Mouse (Mus musculus) midbrain, embryonic 15.5 days (tissue): ENCODE data around the gene Cilp2. TPM values are rescaled to one million over a fixed set of nuclear protein-coding genes. Genes with fewer than 3 reads are reported as not detected.

Experiments
- ATAC-seq: fragments of 200-750 bp; cut with Nextera tagmentation; replicated peaks from 2 replicates; pipeline ENCODE4 v1.8.0; 2017; ENCODE audit warnings: moderate TSS enrichment
- H3K27ac ChIP-seq: fragments of 300-500 bp; sonication (generic); 2 replicates; pipeline ENCODE4 v1.5.1; 2015; ENCODE audit warnings: mild to moderate bottlenecking, inconsistent platforms
- H3K27me3 ChIP-seq: fragments of 300-500 bp; sonication (generic); replicated peaks from 2 replicates; pipeline ENCODE4 v1.6.1; 2015; ENCODE audit warnings: inconsistent platforms
- H3K36me3 ChIP-seq: fragments of 300-500 bp; sonication (generic); replicated peaks from 2 replicates; pipeline ENCODE4 v1.6.1; 2015; ENCODE audit warnings: inconsistent platforms
- H3K4me1 ChIP-seq: fragments of 300-500 bp; sonication (generic); 2 replicates; pipeline ENCODE4 v1.6.1; 2015; ENCODE audit warnings: inconsistent platforms
- H3K4me2 ChIP-seq: fragments of 300-500 bp; sonication (generic); 2 replicates; pipeline ENCODE4 v1.6.1; 2015; ENCODE audit warnings: inconsistent platforms, mild to moderate bottlenecking, moderate library complexity
- H3K4me3 ChIP-seq: fragments of 300-500 bp; sonication (generic); 2 replicates; pipeline ENCODE4 v1.5.1; 2015; ENCODE audit warnings: mild to moderate bottlenecking, inconsistent platforms
- H3K9ac ChIP-seq: fragments of 300-500 bp; sonication (generic); 2 replicates; pipeline ENCODE4 v1.6.1; 2015; ENCODE audit warnings: mild to moderate bottlenecking, inconsistent platforms
- H3K9me3 ChIP-seq: fragments of 300-500 bp; sonication (generic); 2 replicates; pipeline ENCODE4 v1.6.1; 2016; ENCODE audit warnings: inconsistent platforms
- WGBS: fragments of 180-500 bp; shearing (Covaris S2); methylation state at CpG from one replicate; pipeline ENCODE4 v1.1.7; 2015; ENCODE audit warnings: mixed read lengths; 5-methylcytosine and 5-hydroxymethylcytosine counted together
- polyA plus RNA-seq: library from polyadenylated mRNA; unstranded; fragments of >200 nt; fragmentation: Nextera tagmentation; extraction: Ambion mirVana; gene quantifications from 2 replicates; pipeline ENCODE4 v1.2.1, GENCODE M21; 2015

Gene Cilp2
- polyA plus RNA-seq, 1 experiment from 2014 or later, result 5.9 TPM

- Histone ChIP-seq H3K4me1 (no peaks in the 10 kb centered on the region), H3K9ac (no peak overlapping the region), H3K9me3 (no peaks in the 10 kb centered on the region), H3K36me3 (peaks cover 8% of the 10 kb centered on the region; the same call in 1 of the 2 replicates), H3K27ac (no peak overlapping the region), H3K27me3 (no peaks in the 10 kb centered on the region), H3K4me2 (no peak overlapping the region), H3K4me3 (no peak overlapping the region)
- whole genome bisulfite sequencing, result 83% methylated on average over 5 of the region's 5 CpGs
- ATAC-seq, result no peak
Observed at GRCm38 (mm10) chr8:69864180-69864579, 23.3 kb downstream of the Cilp2 start.

GRCm38 (mm10) chr8:69863387-69864020 is 24.0 kb downstream of the Cilp2 start:
- H3K27ac ChIP-seq, result no peak overlapping the region
- no peak overlapping the region for H3K9ac ChIP-seq
- WGBS, result 94% methylated on average over 5 of the region's 5 CpGs
- peaks cover 8% of the 10 kb centered on the region; the same call in 1 of the 2 replicates for H3K36me3 ChIP-seq
- ATAC-seq, result no peak
- H3K4me3 ChIP-seq, result no peak overlapping the region
- H3K9me3 ChIP-seq, result no peaks in the 10 kb centered on the region
- H3K27me3 ChIP-seq, result no peaks in the 10 kb centered on the region
- H3K4me1 ChIP-seq, result no peaks in the 10 kb centered on the region
- no peak overlapping the region for H3K4me2 ChIP-seq

GRCm38 (mm10) chr8:69861251-69861650 is 26.2 kb downstream of the Cilp2 start:
- Histone ChIP-seq H3K36me3 (peaks cover 8% of the 10 kb centered on the region; the same call in 1 of the 2 replicates), H3K9me3 (no peaks in the 10 kb centered on the region), H3K9ac (no peak overlapping the region), H3K4me3 (no peak overlapping the region), H3K27ac (no peak overlapping the region), H3K27me3 (no peaks in the 10 kb centered on the region), H3K4me1 (no peaks in the 10 kb centered on the region), H3K4me2 (no peak overlapping the region)
- ATAC-seq, result no peak
- 67% methylated on average over 2 of the region's 2 CpGs for WGBS

GRCm38 (mm10) chr8:69860807-69861206 is 26.7 kb downstream of the Cilp2 start:
- Histone ChIP-seq H3K27me3 (no peaks in the 10 kb centered on the region), H3K9me3 (no peaks in the 10 kb centered on the region), H3K4me3 (no peak overlapping the region), H3K9ac (no peak overlapping the region), H3K27ac (no peak overlapping the region), H3K36me3 (peaks cover 8% of the 10 kb centered on the region; the same call in 1 of the 2 replicates), H3K4me2 (no peak overlapping the region), H3K4me1 (no peaks in the 10 kb centered on the region)
- no peak for ATAC-seq
- 51% methylated on average over 4 of the region's 4 CpGs for WGBS

GRCm38 (mm10) chr8:69853869-69854268 is 33.6 kb downstream of the Cilp2 start:
- Histone ChIP-seq H3K4me2 (no peak overlapping the region), H3K36me3 (no peaks in the 10 kb centered on the region), H3K27me3 (no peaks in the 10 kb centered on the region), H3K4me3 (no peak overlapping the region), H3K9me3 (no peaks in the 10 kb centered on the region), H3K27ac (no peak overlapping the region), H3K9ac (no peak overlapping the region), H3K4me1 (no peaks in the 10 kb centered on the region)
- 95% methylated on average over 10 of the region's 10 CpGs for WGBS
- ATAC-seq, result no peak

GRCm38 (mm10) chr8:69850926-69851506 is 36.5 kb downstream of the Cilp2 start:
- ATAC-seq, result no peak
- Histone ChIP-seq H3K9me3 (no peaks in the 10 kb centered on the region), H3K9ac (no peak overlapping the region), H3K4me2 (no peak overlapping the region), H3K4me3 (no peak overlapping the region), H3K4me1 (no peaks in the 10 kb centered on the region), H3K27ac (no peak overlapping the region), H3K27me3 (no peaks in the 10 kb centered on the region), H3K36me3 (no peaks in the 10 kb centered on the region)
- WGBS, result 89% methylated on average over 7 of the region's 7 CpGs

GRCm38 (mm10) chr8:69849899-69850298 is 37.6 kb downstream of the Cilp2 start:
- Histone ChIP-seq H3K9me3 (no peaks in the 10 kb centered on the region), H3K4me2 (no peak overlapping the region), H3K27me3 (no peaks in the 10 kb centered on the region), H3K36me3 (no peaks in the 10 kb centered on the region), H3K4me3 (no peak overlapping the region), H3K4me1 (no peaks in the 10 kb centered on the region), H3K9ac (no peak overlapping the region), H3K27ac (no peak overlapping the region)
- 58% methylated on average over 3 of the region's 3 CpGs for WGBS
- ATAC-seq, result no peak

GRCm38 (mm10) chr8:69848951-69849350 is 38.5 kb downstream of the Cilp2 start:
- no peak overlapping the region for H3K9ac ChIP-seq
- H3K27ac ChIP-seq, result no peak overlapping the region
- ATAC-seq, result no peak
- no peaks in the 10 kb centered on the region for H3K4me1 ChIP-seq
- WGBS, result 92% methylated on average over 8 of the region's 8 CpGs
- H3K9me3 ChIP-seq, result no peaks in the 10 kb centered on the region
- H3K4me3 ChIP-seq, result no peak overlapping the region
- no peaks in the 10 kb centered on the region for H3K36me3 ChIP-seq
- H3K4me2 ChIP-seq, result no peak overlapping the region
- H3K27me3 ChIP-seq, result no peaks in the 10 kb centered on the region

GRCm38 (mm10) chr8:69847167-69848065 is 40.1 kb downstream of the Cilp2 start:
- 91% methylated on average over 3 of the region's 3 CpGs for WGBS
- Histone ChIP-seq H3K9ac (no peak overlapping the region), H3K36me3 (no peaks in the 10 kb centered on the region), H3K4me1 (no peaks in the 10 kb centered on the region), H3K27ac (no peak overlapping the region), H3K9me3 (no peaks in the 10 kb centered on the region), H3K27me3 (no peaks in the 10 kb centered on the region), H3K4me3 (no peak overlapping the region), H3K4me2 (no peak overlapping the region)
- ATAC-seq, result no peak

GRCm38 (mm10) chr8:69837057-69837682 is 50.3 kb downstream of the Cilp2 start:
- Histone ChIP-seq H3K9ac (no peak overlapping the region), H3K9me3 (no peaks in the 10 kb centered on the region), H3K27me3 (no peaks in the 10 kb centered on the region), H3K27ac (no peak overlapping the region), H3K4me1 (peaks cover 18% of the 10 kb centered on the region), H3K36me3 (no peaks in the 10 kb centered on the region), H3K4me2 (no peak overlapping the region), H3K4me3 (no peak overlapping the region)
- ATAC-seq, result no peak
- WGBS, result 89% methylated on average over 8 of the region's 8 CpGs

GRCm38 (mm10) chr8:69832298-69832853 is 55.1 kb downstream of the Cilp2 start, which contains the start of gene Pbx4:
Gene Pbx4 (plus strand): TSS chr8:69832491.
- Histone ChIP-seq H3K9me3 (no peaks in the 10 kb centered on the region), H3K9ac (peak within 1 kb of the TSS; percentile 82), H3K4me2 (peak within 1 kb of the TSS; percentile 89), H3K27ac (peak within 1 kb of the TSS; percentile 92), H3K4me3 (peak within 1 kb of the TSS; percentile 83), H3K36me3 (no peaks in the 10 kb centered on the region; the same call in 1 of the 2 replicates), H3K4me1 (peaks cover 26% of the 10 kb centered on the region), H3K27me3 (no peaks in the 10 kb centered on the region)
- under 1% methylated on average over 38 of the region's 38 CpGs for WGBS
- peak; percentile 98 for ATAC-seq
